Mouse (Mus musculus): Measurements from ENCODE around the gene Auts2. TPM values are rescaled to one million over a fixed set of nuclear protein-coding genes. Genes with fewer than 3 reads are reported as not detected.

The Auts2 gene
- polyA plus RNA-seq, 1 experiment, result 39.0 TPM

- TF ChIP-seq CTCF (IDR thresholded peaks at IDR 0.05; ENCODE audit: borderline replicate concordance, insufficient read depth, low read depth, low read length) (no peak), POLR2A (IDR thresholded peaks at IDR 0.05; ENCODE audit: borderline replicate concordance, insufficient read depth, low read length) (no peak)
- WGBS, result 46% methylated on average over 2 of the region's 2 CpGs
Observed at GRCm38 (mm10) chr5:131662657-131663056, 880.5 kb downstream of the Auts2 start.

GRCm38 (mm10) chr5:131658822-131659515 is 884.2 kb downstream of the Auts2 start:
- DNase-seq, result no peak
- TF ChIP-seq POLR2A (IDR thresholded peaks at IDR 0.05; ENCODE audit: borderline replicate concordance, insufficient read depth, low read length) (no peak), CTCF (IDR thresholded peaks at IDR 0.05; ENCODE audit: borderline replicate concordance, insufficient read depth, low read depth, low read length) (no peak)
- 91% methylated on average over 19 of the region's 19 CpGs for WGBS
- H3K27me3 ChIP-seq (ENCODE audit: control insufficient read depth, insufficient read depth, low read length), result no peaks in the 10 kb centered on the region
- peaks cover 6% of the 10 kb centered on the region for H3K4me1 ChIP-seq (ENCODE audit: control insufficient read depth, insufficient read depth, low read length)
- H3K4me3 ChIP-seq (replicated peaks; ENCODE audit: insufficient read depth, low read depth, low read length), result no peak overlapping the region
- no peak overlapping the region for H3K27ac ChIP-seq (ENCODE audit: insufficient read depth, low read length)

More at GRCm38 (mm10) chr5:131662657-131663056, 880.5 kb downstream of the Auts2 start:
- peak; percentile 73 to 84 for DNase-seq
- H3K4me1 ChIP-seq (ENCODE audit: control insufficient read depth, insufficient read depth, low read length), result peaks cover 6% of the 10 kb centered on the region; the same call in 1 of the 2 replicates
- H3K4me3 ChIP-seq (replicated peaks; ENCODE audit: insufficient read depth, low read depth, low read length), result no peak overlapping the region
- H3K27ac ChIP-seq (ENCODE audit: insufficient read depth, low read length), result no peak overlapping the region
- H3K27me3 ChIP-seq (ENCODE audit: control insufficient read depth, insufficient read depth, low read length), result no peaks in the 10 kb centered on the region

- WGBS, result 97% methylated on average over 7 of the region's 7 CpGs
- DNase-seq, result no peak
- Histone ChIP-seq H3K27ac (ENCODE audit: insufficient read depth, low read length) (no peak overlapping the region), H3K27me3 (ENCODE audit: control insufficient read depth, insufficient read depth, low read length) (no peaks in the 10 kb centered on the region), H3K4me1 (ENCODE audit: control insufficient read depth, insufficient read depth, low read length) (peaks cover 16% of the 10 kb centered on the region), H3K4me3 (replicated peaks; ENCODE audit: insufficient read depth, low read depth, low read length) (no peak overlapping the region)
- TF ChIP-seq POLR2A (IDR thresholded peaks at IDR 0.05; ENCODE audit: borderline replicate concordance, insufficient read depth, low read length) (no peak), CTCF (IDR thresholded peaks at IDR 0.05; ENCODE audit: borderline replicate concordance, insufficient read depth, low read depth, low read length) (no peak)
Observed at GRCm38 (mm10) chr5:131654206-131654605, 888.9 kb downstream of the Auts2 start.

- Histone ChIP-seq H3K4me1 (ENCODE audit: control insufficient read depth, insufficient read depth, low read length) (peaks cover 16% of the 10 kb centered on the region), H3K27ac (ENCODE audit: insufficient read depth, low read length) (no peak overlapping the region), H3K27me3 (ENCODE audit: control insufficient read depth, insufficient read depth, low read length) (no peaks in the 10 kb centered on the region), H3K4me3 (replicated peaks; ENCODE audit: insufficient read depth, low read depth, low read length) (no peak overlapping the region)
- 15% methylated on average over 11 of the region's 11 CpGs for WGBS
- DNase-seq, result peak; percentile 68 to 69
- TF ChIP-seq CTCF (IDR thresholded peaks at IDR 0.05; ENCODE audit: borderline replicate concordance, insufficient read depth, low read depth, low read length), result no peak
Observed at GRCm38 (mm10) chr5:131650381-131650891, 892.7 kb downstream of the Auts2 start.

GRCm38 (mm10) chr5:131647683-131648119 is 895.4 kb downstream of the Auts2 start:
- TF ChIP-seq CTCF (IDR thresholded peaks at IDR 0.05; ENCODE audit: borderline replicate concordance, insufficient read depth, low read depth, low read length) (no peak), POLR2A (IDR thresholded peaks at IDR 0.05; ENCODE audit: borderline replicate concordance, insufficient read depth, low read length) (no peak)
- Histone ChIP-seq H3K27ac (ENCODE audit: insufficient read depth, low read length) (no peak overlapping the region), H3K4me3 (replicated peaks; ENCODE audit: insufficient read depth, low read depth, low read length) (no peak overlapping the region), H3K27me3 (ENCODE audit: control insufficient read depth, insufficient read depth, low read length) (no peaks in the 10 kb centered on the region), H3K4me1 (ENCODE audit: control insufficient read depth, insufficient read depth, low read length) (peaks cover 26% of the 10 kb centered on the region)
- WGBS, result 79% methylated on average over 4 of the region's 4 CpGs
- no peak for DNase-seq

- no peak for DNase-seq
- Histone ChIP-seq H3K4me1 (ENCODE audit: control insufficient read depth, insufficient read depth, low read length) (peaks cover 28% of the 10 kb centered on the region), H3K4me3 (replicated peaks; ENCODE audit: insufficient read depth, low read depth, low read length) (no peak overlapping the region), H3K27ac (ENCODE audit: insufficient read depth, low read length) (no peak overlapping the region), H3K27me3 (ENCODE audit: control insufficient read depth, insufficient read depth, low read length) (no peaks in the 10 kb centered on the region)
- 91% methylated on average over 4 of the region's 4 CpGs for WGBS
- TF ChIP-seq CTCF (IDR thresholded peaks at IDR 0.05; ENCODE audit: borderline replicate concordance, insufficient read depth, low read depth, low read length), result no peak
- TF ChIP-seq POLR2A (IDR thresholded peaks at IDR 0.05; ENCODE audit: borderline replicate concordance, insufficient read depth, low read length), result no peak
Observed at GRCm38 (mm10) chr5:131647104-131647682, 896.0 kb downstream of the Auts2 start.

- H3K27ac ChIP-seq (ENCODE audit: insufficient read depth, low read length), result no peak overlapping the region
- no peak overlapping the region for H3K4me3 ChIP-seq (replicated peaks; ENCODE audit: insufficient read depth, low read depth, low read length)
- peaks cover 27% of the 10 kb centered on the region for H3K4me1 ChIP-seq (ENCODE audit: control insufficient read depth, insufficient read depth, low read length)
Observed at GRCm38 (mm10) chr5:131646192-131646775, 896.9 kb downstream of the Auts2 start.

More at GRCm38 (mm10) chr5:131646192-131646775, 896.9 kb downstream of the Auts2 start:
- 97% methylated on average over 10 of the region's 10 CpGs for WGBS
- no peak for TF ChIP-seq CTCF (IDR thresholded peaks at IDR 0.05; ENCODE audit: borderline replicate concordance, insufficient read depth, low read depth, low read length)
- TF ChIP-seq POLR2A (IDR thresholded peaks at IDR 0.05; ENCODE audit: borderline replicate concordance, insufficient read depth, low read length), result no peak
- no peaks in the 10 kb centered on the region for H3K27me3 ChIP-seq (ENCODE audit: control insufficient read depth, insufficient read depth, low read length)
- no peak for DNase-seq

All from cerebellum, adult 2 months (tissue).